Mouse (Mus musculus) liver, adult 2 months (tissue): ENCODE measurements around the gene Clec3a. TPM values are rescaled to one million over a fixed set of nuclear protein-coding genes. Genes with fewer than 3 reads are reported as not detected.

Source experiments
- DNase-seq: peaks from one replicate; pipeline ENCODE4 v3.0.0-alpha.2; 2011; ENCODE audit warnings: low read depth, low spot score; ENCODE audit errors: extremely low read depth
- H3K27ac ChIP-seq: fragments of 200-500 bp; replicated peaks from 2 replicates; pipeline ENCODE4 v1.5.1; 2012; ENCODE audit warnings: low read depth, mild to moderate bottlenecking, control low read depth, inconsistent platforms, low read length; ENCODE audit not compliant: insufficient read depth
- H3K27me3 ChIP-seq: fragments of 200-500 bp; 2 replicates; pipeline ENCODE4 v1.6.1; 2012; ENCODE audit warnings: mild to moderate bottlenecking, moderate library complexity, low read length, inconsistent platforms; ENCODE audit not compliant: control insufficient read depth, insufficient read depth
- H3K36me3 ChIP-seq: fragments of 200-500 bp; 2 replicates; pipeline ENCODE4 v1.6.1; 2012; ENCODE audit warnings: low read length, inconsistent platforms; ENCODE audit not compliant: control insufficient read depth, insufficient read depth
- H3K4me1 ChIP-seq: fragments of 200-500 bp; 2 replicates; pipeline ENCODE4 v1.6.1; 2011; ENCODE audit warnings: low read length; ENCODE audit not compliant: control insufficient read depth, insufficient read depth
- H3K4me3 ChIP-seq: fragments of 200-500 bp; 2 replicates; pipeline ENCODE4 v1.5.1; 2011; ENCODE audit warnings: low read depth, mild to moderate bottlenecking, control low read depth, low read length, moderate library complexity; ENCODE audit not compliant: insufficient read depth
- H3K79me2 ChIP-seq: fragments of 200-500 bp; 2 replicates; pipeline ENCODE4 v1.6.1; 2012; ENCODE audit warnings: inconsistent platforms, mild to moderate bottlenecking, low read length, moderate library complexity; ENCODE audit not compliant: control insufficient read depth, insufficient read depth
- H3K9ac ChIP-seq: fragments of 200-500 bp; 2 replicates; pipeline ENCODE4 v1.6.1; 2012; ENCODE audit warnings: low read depth, mild to moderate bottlenecking, control low read depth, inconsistent platforms, low read length
- CTCF ChIP-seq: fragments of 200-500 bp; IDR thresholded peaks from 2 replicates; pipeline ENCODE4 v1.5.1; 2011; ENCODE audit warnings: low read depth, low read length, control low read depth
- POLR2A ChIP-seq: fragments of 200-500 bp; IDR thresholded peaks from 2 replicates; pipeline ENCODE4 v1.6.1; 2011; ENCODE audit warnings: low read length, control low read depth; ENCODE audit not compliant: insufficient read depth; ENCODE audit errors: extremely low read depth
- WGBS: fragments of 180-500 bp; shearing (Covaris S2); methylation state at CpG from one replicate; pipeline ENCODE4 v1.1.7; 2018; 5-methylcytosine and 5-hydroxymethylcytosine counted together
- polyA plus RNA-seq: library from polyadenylated mRNA; depleted of rRNA; stranded (reverse); fragments of >200 nt; gene quantifications from 2 replicates; pipeline ENCODE4 v1.2.3, GENCODE M21; 2012
- total RNA-seq: library from RNA; depleted of rRNA; stranded (reverse); fragments of >200 nt; gene quantifications from 2 replicates; pipeline ENCODE4 v1.2.3, GENCODE M21; 2014

The Clec3a gene
- total and polyA plus RNA-seq, 2 experiments = not detected

- Histone ChIP-seq H3K79me2 (no peaks in the 10 kb centered on the region), H3K36me3 (no peaks in the 10 kb centered on the region; the same call in 1 of the 2 replicates), H3K4me1 (0 out of 2 replicates have a peak, but pooled peaks cover 2% of the 10 kb centered on the region), H3K27me3 (no peaks in the 10 kb centered on the region), H3K27ac (no peak overlapping the region), H3K9ac (no peak overlapping the region), H3K4me3 (no peak overlapping the region)
- WGBS = 94% methylated on average over 4 of the region's 4 CpGs
- peak; percentile 18 for DNase-seq
- TF ChIP-seq POLR2A = no peak
- no peak; the same call in none of the 2 replicates for TF ChIP-seq CTCF
Observed at GRCm38 (mm10) chr8:114441616-114442015, 23.7 kb downstream of the Clec3a start.

- TF ChIP-seq CTCF (no peak), POLR2A (no peak)
- Histone ChIP-seq H3K27me3 (no peaks in the 10 kb centered on the region), H3K27ac (no peak overlapping the region), H3K4me3 (no peak overlapping the region), H3K9ac (no peak overlapping the region), H3K36me3 (peaks cover 3% of the 10 kb centered on the region; the same call in 1 of the 2 replicates), H3K4me1 (no peaks in the 10 kb centered on the region), H3K79me2 (no peaks in the 10 kb centered on the region)
- 83% methylated on average over 7 of the region's 7 CpGs for WGBS
- no peak for DNase-seq
Observed at GRCm38 (mm10) chr8:114446884-114447283, 29.0 kb downstream of the Clec3a start.

- H3K27me3 ChIP-seq = no peaks in the 10 kb centered on the region
- TF ChIP-seq CTCF (no peak), POLR2A (no peak)
- DNase-seq = no peak
- no peaks in the 10 kb centered on the region for H3K79me2 ChIP-seq
- 93% methylated on average over 8 of the region's 8 CpGs for WGBS
- H3K4me3 ChIP-seq = no peak overlapping the region
- no peak overlapping the region for H3K9ac ChIP-seq
- peaks cover 3% of the 10 kb centered on the region; the same call in 1 of the 2 replicates for H3K36me3 ChIP-seq
- no peak overlapping the region for H3K27ac ChIP-seq
- H3K4me1 ChIP-seq = no peaks in the 10 kb centered on the region
Observed at GRCm38 (mm10) chr8:114452278-114452677, 34.4 kb downstream of the Clec3a start.

- no peaks in the 10 kb centered on the region for H3K79me2 ChIP-seq
- peak; percentile 65 for DNase-seq
- no peak overlapping the region for H3K9ac ChIP-seq
- H3K4me3 ChIP-seq = no peak overlapping the region
- no peaks in the 10 kb centered on the region for H3K27me3 ChIP-seq
- 10% methylated on average over 9 of the region's 9 CpGs for WGBS
- TF ChIP-seq POLR2A = no peak
- TF ChIP-seq CTCF = peak; percentile 55
- H3K4me1 ChIP-seq = no peaks in the 10 kb centered on the region
- H3K36me3 ChIP-seq = peaks cover 3% of the 10 kb centered on the region; the same call in 1 of the 2 replicates
- H3K27ac ChIP-seq = no peak overlapping the region
Observed at GRCm38 (mm10) chr8:114452781-114453221, 34.9 kb downstream of the Clec3a start.

DNA sequence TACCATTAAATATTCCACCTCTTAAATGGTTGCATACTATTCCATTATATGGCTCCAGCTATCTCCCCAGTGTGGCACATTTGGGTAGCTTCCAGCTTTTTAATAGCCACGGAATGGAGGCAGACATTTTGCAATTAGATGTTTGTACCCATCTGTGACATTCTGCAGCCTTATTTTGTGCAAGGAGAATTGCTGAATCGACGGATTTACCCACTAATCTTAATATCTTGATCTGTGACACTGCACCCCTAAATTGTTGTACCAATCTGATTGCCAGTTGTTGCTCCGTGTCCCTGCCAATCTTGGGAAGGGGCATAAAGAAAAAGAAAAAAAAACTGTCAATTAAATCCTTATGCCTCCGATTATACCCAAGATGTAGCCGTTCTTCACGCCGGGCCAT lies 37.4 kb downstream of the Clec3a start:
- no peak for TF ChIP-seq CTCF
- TF ChIP-seq POLR2A = no peak
- H3K27me3 ChIP-seq = no peaks in the 10 kb centered on the region
- no peak overlapping the region for H3K4me3 ChIP-seq
- WGBS = 92% methylated on average over 8 of the region's 8 CpGs
- no peak for DNase-seq
- H3K4me1 ChIP-seq = no peaks in the 10 kb centered on the region
- no peak overlapping the region for H3K27ac ChIP-seq
- 0 out of 2 replicates have a peak, but pooled peaks cover 1% of the 10 kb centered on the region for H3K36me3 ChIP-seq
- no peak overlapping the region for H3K9ac ChIP-seq
- no peaks in the 10 kb centered on the region for H3K79me2 ChIP-seq

DNA sequence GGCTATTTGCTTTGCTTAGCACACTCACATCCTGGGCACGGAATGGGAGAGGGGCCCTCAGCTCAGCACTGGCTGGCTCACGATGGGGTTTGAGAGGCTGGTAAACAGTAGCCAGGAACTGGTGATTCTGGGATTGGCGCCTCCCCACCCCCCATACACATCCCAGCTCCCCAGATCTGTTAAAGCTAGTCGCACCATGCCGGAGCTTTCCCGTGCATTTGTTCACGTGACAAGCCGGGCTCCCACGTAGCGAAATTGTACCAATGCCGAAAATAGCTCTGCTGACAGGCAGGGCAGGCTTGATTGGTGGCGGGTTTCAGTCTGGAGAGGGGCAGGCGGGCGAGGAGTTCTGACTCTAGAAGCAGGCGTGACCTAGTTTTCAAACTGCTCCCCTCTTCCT lies 38.1 kb downstream of the Clec3a start:
- Histone ChIP-seq H3K27me3 (no peaks in the 10 kb centered on the region), H3K9ac (no peak overlapping the region)
- WGBS = 72% methylated on average over 15 of the region's 15 CpGs

More for the DNA sequence above, 38.1 kb downstream of the Clec3a start:
- TF ChIP-seq CTCF = no peak
- no peak for TF ChIP-seq POLR2A
- H3K36me3 ChIP-seq = 0 out of 2 replicates have a peak, but pooled peaks cover 1% of the 10 kb centered on the region
- H3K4me3 ChIP-seq = no peak overlapping the region
- no peak for DNase-seq
- no peaks in the 10 kb centered on the region for H3K79me2 ChIP-seq
- no peak overlapping the region for H3K27ac ChIP-seq
- no peaks in the 10 kb centered on the region for H3K4me1 ChIP-seq
